ENCODE assay signal across 8 mouse cellular contexts in genomic region chr8:106138616-106139015, GRCm38 (mm10). TPM values are rescaled to one million over a fixed set of nuclear protein-coding genes. Genes with fewer than 3 reads are reported as not detected.
DNase-seq lines count a peak whose midpoint lies in the region; ATAC-seq and TF ChIP-seq lines count a peak whose summit lies in the region.

No protein-coding gene starts in this region.

- H3K27me3 ChIP-seq in heart, embryonic 11.5 days (ENCODE audit: control insufficient read depth, insufficient read depth, low read length): peaks cover 35% of the 10 kb centered on the region
- peaks cover 3% of the 10 kb centered on the region; the same call in 1 of the 2 replicates for H3K27me3 ChIP-seq in ES-Bruce4 (ENCODE audit: control insufficient read depth, insufficient read depth, low read length, poor library complexity, severe bottlenecking)
- H3K27me3 ChIP-seq in heart, embryonic 16.5 days (ENCODE audit: control insufficient read depth, insufficient read depth, low read length): peaks cover 21% of the 10 kb centered on the region
- H3K27me3 ChIP-seq in liver, postnatal 0 days (ENCODE audit: insufficient read depth, low read length): peaks cover 41% of the 10 kb centered on the region

- H3K4me2 ChIP-seq in heart, embryonic 11.5 days: peak overlapping the region; percentile 99
- H3K4me2 ChIP-seq in heart, embryonic 16.5 days (ENCODE audit: low read depth, low read length): peak overlapping the region; percentile 81
- H3K4me2 ChIP-seq in liver, postnatal 0 days (ENCODE audit: low read depth, low read length): peak overlapping the region; percentile 82

- DNase-seq in heart, adult 9 months (ENCODE audit: low spot score in 2 of 2): no peak
- DNase-seq in liver, postnatal 0 days: no peak
- no peak for DNase-seq in spleen, adult 12 weeks (ENCODE audit: low spot score)
- no peak for DNase-seq in right cerebral cortex, postnatal 4 days
- no peak for DNase-seq in kidney, adult 8-10 months

- TF ChIP-seq POLR2A in ES-Bruce4 (IDR thresholded peaks at IDR 0.05; ENCODE audit: insufficient read depth, low read length): no peak

- no peak for ATAC-seq in heart, embryonic 11.5 days (replicated peaks; ENCODE audit: insufficient number of reproducible peaks, low FRiP score, low TSS enrichment)
- ATAC-seq in heart, embryonic 16.5 days (replicated peaks; ENCODE audit: extremely low read depth, insufficient read depth, low FRiP score): no peak
- ATAC-seq in liver, postnatal 0 days: no peak

- TF ChIP-seq EP300 in ES-Bruce4 (IDR thresholded peaks at IDR 0.05; ENCODE audit: insufficient read depth, low read depth, low read length): no peak
- TF ChIP-seq EP300 in liver, postnatal 0 days (IDR thresholded peaks at IDR 0.05; ENCODE audit: low read depth): no peak

- H3K9ac ChIP-seq in heart, embryonic 11.5 days (ENCODE audit: low read depth, low read length): peak overlapping the region; percentile 54
- peak overlapping the region; percentile 93 for H3K9ac ChIP-seq in ES-Bruce4 (ENCODE audit: low read depth, poor library complexity, severe bottlenecking)
- peak overlapping the region; percentile 74 for H3K9ac ChIP-seq in heart, embryonic 16.5 days (ENCODE audit: low read length)
- H3K9ac ChIP-seq in liver, postnatal 0 days (replicated peaks): peak overlapping the region; percentile 86

- no peak overlapping the region; the same call in 1 of the 2 replicates for H3K27ac ChIP-seq in heart, embryonic 11.5 days (ENCODE audit: low read depth, low read length)
- H3K27ac ChIP-seq in ES-Bruce4 (ENCODE audit: insufficient read depth, low read length): peak overlapping the region; percentile 91
- peak overlapping the region; percentile 57; the same call in 1 of the 2 replicates for H3K27ac ChIP-seq in heart, embryonic 16.5 days (ENCODE audit: low read length)
- H3K27ac ChIP-seq in liver, postnatal 0 days (ENCODE audit: low read depth): peak overlapping the region; percentile 96

- H3K36me3 ChIP-seq in heart, embryonic 11.5 days (ENCODE audit: control insufficient read depth, insufficient read depth, low read length): no peaks in the 10 kb centered on the region
- H3K36me3 ChIP-seq in ES-Bruce4 (ENCODE audit: control insufficient read depth, insufficient read depth, low read length, poor library complexity, severe bottlenecking): no peaks in the 10 kb centered on the region
- no peaks in the 10 kb centered on the region for H3K36me3 ChIP-seq in heart, embryonic 16.5 days (ENCODE audit: control insufficient read depth, insufficient read depth)
- H3K36me3 ChIP-seq in liver, postnatal 0 days (replicated peaks; ENCODE audit: insufficient read depth, low read length): 0 out of 2 replicates have a peak, but pooled peaks cover 1% of the 10 kb centered on the region

- peaks cover 15% of the 10 kb centered on the region for H3K4me1 ChIP-seq in heart, embryonic 11.5 days (ENCODE audit: control insufficient read depth, insufficient read depth, low read length)
- H3K4me1 ChIP-seq in ES-Bruce4 (ENCODE audit: control insufficient read depth, insufficient read depth, low read length): peaks cover 6% of the 10 kb centered on the region
- peaks cover 21% of the 10 kb centered on the region for H3K4me1 ChIP-seq in heart, embryonic 16.5 days (ENCODE audit: control insufficient read depth, insufficient read depth, low read length)
- H3K4me1 ChIP-seq in liver, postnatal 0 days (ENCODE audit: insufficient read depth): peaks cover 13% of the 10 kb centered on the region

- 13% methylated on average over 7 of the region's 7 CpGs for WGBS in heart, embryonic 11.5 days (ENCODE audit: insufficient replicate concordance)
- 12% methylated on average over 7 of the region's 7 CpGs for whole genome bisulfite sequencing in heart, embryonic 16.5 days
- 17% methylated on average over 7 of the region's 7 CpGs for WGBS in liver, postnatal 0 days (ENCODE audit: insufficient replicate concordance)

- no peaks in the 10 kb centered on the region for H3K9me3 ChIP-seq in heart, embryonic 11.5 days (replicated peaks; ENCODE audit: control insufficient read depth, low read length)
- peaks cover 3% of the 10 kb centered on the region; the same call in 1 of the 2 replicates for H3K9me3 ChIP-seq in ES-Bruce4 (replicated peaks; ENCODE audit: control insufficient read depth, insufficient read depth, low read length, poor library complexity, severe bottlenecking)
- H3K9me3 ChIP-seq in heart, embryonic 16.5 days (replicated peaks; ENCODE audit: control insufficient read depth, low read length): no peaks in the 10 kb centered on the region
- no peaks in the 10 kb centered on the region for H3K9me3 ChIP-seq in liver, postnatal 0 days (ENCODE audit: low read length)

- peak overlapping the region; percentile 53 for H3K4me3 ChIP-seq in heart, embryonic 11.5 days (ENCODE audit: low read depth, low read length)
- H3K4me3 ChIP-seq in ES-Bruce4 (ENCODE audit: low read depth, low read length): peak overlapping the region; percentile 93
- H3K4me3 ChIP-seq in heart, embryonic 16.5 days (ENCODE audit: low read length): peak overlapping the region; percentile 71
- peak overlapping the region; percentile 69 for H3K4me3 ChIP-seq in liver, postnatal 0 days (ENCODE audit: low read depth, low read length)

- no peak for TF ChIP-seq CTCF in ES-Bruce4 (IDR thresholded peaks at IDR 0.05; ENCODE audit: low read depth, low read length)
- TF ChIP-seq CTCF in liver, postnatal 0 days (IDR thresholded peaks at IDR 0.05; ENCODE audit: low read depth): no peak

RNA-seq across cellular contexts. Expression of gene Esrp2, which starts 1.8 kb away (rescaled TPM):
- 1.3 and 1.4 TPM in 2 replicates for polyA plus RNA-seq in heart, embryonic 11.5 days (2014; fragmentation: Nextera tagmentation; extraction: Ambion mirVana)
- polyA plus RNA-seq in ES-Bruce4 (2011; ENCODE audit: insufficient read depth, insufficient read length, low read depth, missing spikeins): 10.8 and 13.2 TPM in 2 replicates
- polyA plus RNA-seq in heart, embryonic 16.5 days (2015; fragmentation: Nextera tagmentation; extraction: Ambion mirVana): 1.9 and 6.6 TPM in 2 replicates
- polyA plus RNA-seq in liver, postnatal 0 days (2015; fragmentation: Nextera tagmentation; extraction: Ambion mirVana): 24.0 and 26.7 TPM in 2 replicates

RNA-seq across cellular contexts. Expression of gene Pla2g15, which starts 11.6 kb away (rescaled TPM):
- 3.0 and 7.2 TPM in 2 replicates for polyA plus RNA-seq in heart, embryonic 11.5 days (2014; fragmentation: Nextera tagmentation; extraction: Ambion mirVana)
- 18.0 and 19.6 TPM in 2 replicates for polyA plus RNA-seq in ES-Bruce4 (2011; ENCODE audit: insufficient read depth, insufficient read length, low read depth, missing spikeins)
- 7.7 and 7.8 TPM in 2 replicates for polyA plus RNA-seq in heart, embryonic 16.5 days (2015; fragmentation: Nextera tagmentation; extraction: Ambion mirVana)
- polyA plus RNA-seq in liver, postnatal 0 days (2015; fragmentation: Nextera tagmentation; extraction: Ambion mirVana): 7.2 and 7.7 TPM in 2 replicates

RNA-seq across cellular contexts. Expression of gene Slc7a6, which starts 30.0 kb away (rescaled TPM):
- polyA plus RNA-seq in heart, embryonic 11.5 days (2014; fragmentation: Nextera tagmentation; extraction: Ambion mirVana): 64.5 and 67.4 TPM in 2 replicates
- 75.7 and 82.1 TPM in 2 replicates for polyA plus RNA-seq in ES-Bruce4 (2011; ENCODE audit: insufficient read depth, insufficient read length, low read depth, missing spikeins)
- polyA plus RNA-seq in heart, embryonic 16.5 days (2015; fragmentation: Nextera tagmentation; extraction: Ambion mirVana): 21.1 and 28.5 TPM in 2 replicates
- polyA plus RNA-seq in liver, postnatal 0 days (2015; fragmentation: Nextera tagmentation; extraction: Ambion mirVana): 2.6 and 3.2 TPM in 2 replicates
